Mouse (Mus musculus) layer of hippocampus, adult 2 months (tissue): ENCODE data around the gene Pmf1. TPM values are rescaled to one million over a fixed set of nuclear protein-coding genes. Genes with fewer than 3 reads are reported as not detected.

Source experiments
- DNase-seq, 2 experiments: peaks; one replicate each; pipeline ENCODE4 v3.0.0; 2022; ENCODE audit warnings: low spot score in 2 of 2
- H3K27ac ChIP-seq: fragments of 200-600 bp; 2 replicates; pipeline ENCODE4 v1.8.1; 2022
- H3K4me3 ChIP-seq: fragments of 200-600 bp; 2 replicates; pipeline ENCODE4 v1.8.1; 2022; ENCODE audit warnings: mild to moderate bottlenecking
- CTCF ChIP-seq: fragments of 200-600 bp; conservative IDR thresholded peaks from 2 replicates; pipeline ENCODE4 v1.8.1; 2022; ENCODE audit warnings: antibody characterized with exemption, mild to moderate bottlenecking, moderate library complexity
- microRNA-seq, 2 experiments: library from miRNA; unstranded; fragments of <30 nt; microRNA quantifications; one replicate each; pipeline ENCODE4 v1.2.0; 2021
- total RNA-seq, 2 experiments: library from RNA; stranded (reverse); gene quantifications; 2 replicates each; pipeline ENCODE4 v1.2.3; 2021

The Pmf1 gene
- total RNA-seq, 2 experiments from 2014 or later: 6.4 to 6.8 TPM

GRCm38 (mm10) chr3:88365705-88366361 is 44.3 kb downstream of the Pmf1 start:
- H3K4me3 ChIP-seq: no peak overlapping the region
- TF ChIP-seq CTCF: 0 out of 2 replicates have a peak, but pooled peaks have one; percentile 10
- no peak overlapping the region for H3K27ac ChIP-seq
- DNase-seq: no peak

GRCm38 (mm10) chr3:88364337-88364736 is 45.8 kb downstream of the Pmf1 start, which contains the start of gene Paqr6:
Paqr6 (plus strand) TSS chr3:88364584.
- peak; percentile 55 for DNase-seq
- peak within 1 kb of the TSS; percentile 27; the same call in 1 of the 2 replicates for H3K4me3 ChIP-seq
- no peak for TF ChIP-seq CTCF
- H3K27ac ChIP-seq: peak within 1 kb of the TSS; percentile 89

GRCm38 (mm10) chr3:88363700-88364099 is 46.4 kb downstream of the Pmf1 start:
- H3K27ac ChIP-seq: peak overlapping the region; percentile 89
- H3K4me3 ChIP-seq: no peak overlapping the region
- TF ChIP-seq CTCF: no peak
- DNase-seq: peak; percentile 52 to 71

- peak overlapping the region; percentile 89 for H3K27ac ChIP-seq
- TF ChIP-seq CTCF: no peak
- DNase-seq: peak; percentile 37 to 49
- H3K4me3 ChIP-seq: no peak overlapping the region
These were observed 48.4 kb downstream of the Pmf1 start for GRCm38 (mm10) chr3:88361612-88362313.

GRCm38 (mm10) chr3:88361096-88361495 is 49.0 kb downstream of the Pmf1 start:
- no peak overlapping the region for H3K4me3 ChIP-seq
- no peak for DNase-seq

GRCm38 (mm10) chr3:88359989-88360388 is 50.1 kb downstream of the Pmf1 start:
- peak overlapping the region; percentile 89 for H3K27ac ChIP-seq
- no peak for TF ChIP-seq CTCF
- H3K4me3 ChIP-seq: no peak overlapping the region
- DNase-seq: no peak

More at GRCm38 (mm10) chr3:88361096-88361495, 49.0 kb downstream of the Pmf1 start:
- no peak for TF ChIP-seq CTCF
- H3K27ac ChIP-seq: peak overlapping the region; percentile 89

GRCm38 (mm10) chr3:88359584-88359983 is 50.5 kb downstream of the Pmf1 start:
- TF ChIP-seq CTCF: no peak
- DNase-seq: no peak
- H3K27ac ChIP-seq: peak overlapping the region; percentile 89
- no peak overlapping the region for H3K4me3 ChIP-seq

GRCm38 (mm10) chr3:88354396-88355165 is 55.5 kb downstream of the Pmf1 start:
- peak; percentile 67 for TF ChIP-seq CTCF
- DNase-seq: no peak
- Histone ChIP-seq H3K27ac (peak overlapping the region; percentile 61; the same call in 1 of the 2 replicates), H3K4me3 (no peak overlapping the region)

- H3K4me3 ChIP-seq: no peak overlapping the region
- no peak overlapping the region for H3K27ac ChIP-seq
- DNase-seq: no peak
- no peak for TF ChIP-seq CTCF
These were observed 57.2 kb downstream of the Pmf1 start for GRCm38 (mm10) chr3:88352907-88353306.

- no peak for TF ChIP-seq CTCF
- Histone ChIP-seq H3K27ac (no peak overlapping the region; the same call in 1 of the 2 replicates), H3K4me3 (no peak overlapping the region)
- DNase-seq: no peak
These were observed 59.4 kb downstream of the Pmf1 start for GRCm38 (mm10) chr3:88350732-88351131.

Small RNAs within 50 kb of the gene (microRNA-seq; reads per million reads assigned to microRNA genes)
- 0.37 to 0.64 reads per million in 2 experiments for gene Mir7011

Other genes with a start within 250 kb of the Pmf1 start
- gene Rhbg, start 155.6 kb downstream of the Pmf1 start, total RNA-seq: not detected
- gene Gm38392, start 123.1 kb downstream of the Pmf1 start, total RNA-seq: under 1 TPM in 1 of 2 experiments, not detected in 1; 0.59 TPM
- gene Tsacc, start 113.3 kb downstream of the Pmf1 start, total RNA-seq: 1 to 10 TPM; 3.0 to 5.2 TPM
- gene Cct3, start 113.2 kb downstream of the Pmf1 start, total RNA-seq: 100 to 1,000 TPM; 171 to 193 TPM
- 10 to 100 TPM; 68.9 to 77.9 TPM for gene Glmp, start 85.3 kb downstream of the Pmf1 start, total RNA-seq
- gene Tmem79, start 74.2 kb downstream of the Pmf1 start, total RNA-seq: 1 to 10 TPM in 1 of 2 experiments, under 1 TPM in 1; 0.64 to 1.1 TPM
- gene Smg5, start 74.1 kb downstream of the Pmf1 start, total RNA-seq: 10 to 100 TPM; 72.7 to 82.2 TPM
- 10 to 100 TPM; 14.8 to 16.5 TPM for gene Paqr6, start 45.7 kb downstream of the Pmf1 start, total RNA-seq
- gene Bglap3, start 37.6 kb downstream of the Pmf1 start, total RNA-seq: under 1 TPM in 1 of 2 experiments, not detected in 1; 0.36 TPM
- gene Bglap2, start 31.6 kb downstream of the Pmf1 start, total RNA-seq: not detected
- under 1 TPM in 1 of 2 experiments, not detected in 1; 0.96 TPM for gene Bglap, start 25.9 kb downstream of the Pmf1 start, total RNA-seq
- 10 to 100 TPM; 69.5 to 71.8 TPM for gene Slc25a44, start 14.8 kb upstream of the Pmf1 start, total RNA-seq
- gene Sema4a, start 50.9 kb upstream of the Pmf1 start, total RNA-seq: 10 to 100 TPM; 37.0 to 42.9 TPM
- gene Lmna, start 99.6 kb upstream of the Pmf1 start, total RNA-seq: 10 to 100 TPM; 34.6 to 36.1 TPM
- gene Mex3a, start 122.1 kb upstream of the Pmf1 start, total RNA-seq: 1 to 10 TPM; 2.8 to 3.7 TPM
- not detected for gene Rab25, start 138.0 kb upstream of the Pmf1 start, total RNA-seq
- 100 to 1,000 TPM in 1 of 2 experiments, 10 to 100 TPM in 1; 96.0 to 106 TPM for gene Lamtor2, start 142.7 kb upstream of the Pmf1 start, total RNA-seq
- gene Ubqln4, start 143.4 kb upstream of the Pmf1 start, total RNA-seq: 100 to 1,000 TPM; 110 to 116 TPM
- 10 to 100 TPM; 86.8 to 91.6 TPM for gene Ssr2, start 165.5 kb upstream of the Pmf1 start, total RNA-seq
- gene Arhgef2, start 195.6 kb upstream of the Pmf1 start, total RNA-seq: 100 to 1,000 TPM; 268 to 283 TPM
- gene Rxfp4, start 242.8 kb upstream of the Pmf1 start, total RNA-seq: not detected